Mouse (Mus musculus) ES-E14 (cell line): ENCODE results near the gene Suox.

Experiments used
- HCFC1 ChIP-seq: IDR thresholded peaks from 2 replicates; pipeline ENCODE4 v1.6.1; 2012; ENCODE audit warnings: low read length, inconsistent platforms, borderline replicate concordance; ENCODE audit not compliant: insufficient read depth
- MAFK ChIP-seq: IDR thresholded peaks from 2 replicates; pipeline ENCODE4 v1.6.1; 2014; ENCODE audit warnings: mild to moderate bottlenecking, low read depth, low read length, inconsistent platforms; ENCODE audit not compliant: insufficient read depth
- ZC3H11A ChIP-seq: IDR thresholded peaks from 2 replicates; pipeline ENCODE4 v1.6.1; 2012; ENCODE audit warnings: low read depth, mild to moderate bottlenecking, inconsistent platforms, low read length, borderline replicate concordance
- ZNF384 ChIP-seq: IDR thresholded peaks from 2 replicates; pipeline ENCODE4 v1.6.1; 2012; ENCODE audit warnings: low read depth, low read length, inconsistent platforms

DNA sequence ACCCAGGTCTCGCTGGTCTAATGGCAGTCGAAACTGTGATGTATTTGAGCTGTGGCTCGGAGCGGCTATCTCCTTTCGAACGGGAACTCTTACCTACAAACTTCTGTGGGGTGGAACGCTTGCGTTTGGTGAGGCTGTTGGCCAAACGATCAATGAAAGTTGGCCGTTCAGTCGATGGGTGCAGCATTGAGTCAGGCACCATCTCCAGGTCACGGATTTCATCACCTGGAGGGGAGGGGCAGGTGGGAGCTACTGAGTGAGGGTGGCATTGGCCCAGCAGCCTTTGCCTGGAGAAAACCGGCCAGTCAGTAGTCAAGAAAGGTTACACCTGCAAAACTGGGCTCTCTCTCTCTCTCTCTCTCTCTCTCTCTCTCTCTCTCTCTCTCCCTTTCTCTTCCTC is 38.2 kb downstream of the Suox start:
- TF ChIP-seq MAFK (no peak), HCFC1 (no peak), ZC3H11A (no peak), ZNF384 (no peak)
